Mouse (Mus musculus) small intestine, adult 2 months (tissue): ENCODE measurements around the gene Fzr1.

ENCODE experiments used
- CTCF ChIP-seq: fragments of 200-500 bp; IDR thresholded peaks from 2 replicates; pipeline ENCODE4 v1.5.1; 2012; ENCODE audit warnings: low read depth, mild to moderate bottlenecking, control low read depth, inconsistent platforms, low read length, moderate library complexity, mixed read lengths; ENCODE audit not compliant: insufficient replicate concordance, insufficient read length; ENCODE audit errors: extremely low read depth
- POLR2A ChIP-seq: fragments of 200-500 bp; IDR thresholded peaks from 2 replicates; pipeline ENCODE4 v1.6.1; 2012; ENCODE audit warnings: low read depth, mild to moderate bottlenecking, control low read depth, inconsistent platforms, low read length, moderate library complexity

GRCm38 (mm10) chr10:81376561-81377361, 1.6 kb downstream of the Fzr1 start:
- TF ChIP-seq POLR2A (no peak), CTCF (no peak)
